Mouse (Mus musculus): ENCODE results near the gene Pax6. TPM values are rescaled to one million over a fixed set of nuclear protein-coding genes. Genes with fewer than 3 reads are reported as not detected.

The Pax6 gene
- polyA plus RNA-seq, 1 experiment from 2014 or later, result 0.38 TPM

DNA sequence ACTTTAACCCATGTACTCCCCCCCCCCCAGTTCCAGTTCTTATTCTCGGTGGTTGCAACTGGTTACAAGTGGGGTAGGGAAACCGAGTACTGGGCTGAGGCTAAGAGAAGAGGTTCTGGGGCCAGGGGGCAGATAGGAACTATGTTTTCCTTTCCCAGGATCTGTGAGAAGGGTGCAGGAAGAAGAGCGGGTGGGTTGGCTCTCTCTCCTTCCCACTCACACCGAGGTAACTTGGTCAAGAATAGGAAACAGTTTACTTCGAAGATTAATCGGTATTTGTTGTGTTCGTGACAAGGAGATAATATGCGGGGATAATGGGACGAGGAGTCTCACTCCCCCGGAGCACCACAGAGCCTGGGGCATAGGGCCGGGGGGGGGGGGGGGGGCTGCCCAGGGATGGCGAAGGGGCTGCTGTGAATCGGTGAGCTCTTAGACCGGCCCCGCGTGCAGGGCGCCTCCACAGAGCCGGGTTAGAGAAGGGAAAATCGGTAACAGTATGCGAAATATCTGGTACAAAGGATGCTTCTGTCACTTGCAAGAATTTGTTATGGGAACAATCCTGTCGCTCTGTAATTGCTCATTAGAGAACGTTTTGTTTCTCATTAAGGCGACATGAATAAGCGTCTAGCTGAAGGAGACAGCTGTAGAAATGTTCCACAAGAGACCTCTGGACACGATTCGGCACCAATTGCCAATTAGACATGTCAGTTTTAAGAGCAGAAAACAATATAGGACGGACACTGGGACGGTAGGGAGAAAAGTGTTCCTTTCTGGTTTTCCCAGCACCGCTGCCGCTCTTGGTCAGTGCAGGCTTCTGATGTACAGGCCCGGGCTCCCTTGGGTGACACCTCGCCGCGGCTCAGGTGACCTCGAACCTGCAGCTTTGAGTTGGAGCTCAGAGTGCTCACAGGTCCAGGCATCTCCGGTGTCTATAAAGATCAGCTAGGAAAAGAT, 17.9 kb downstream of the Pax6 start:
- no peak overlapping the region for H3K4me2 ChIP-seq (ENCODE audit: low read length)
- no peak overlapping the region for H3K9ac ChIP-seq (ENCODE audit: low read depth, low read length)
- H3K4me1 ChIP-seq (replicated peaks; ENCODE audit: insufficient read depth, low read length), result no peaks in the 10 kb centered on the region
- ATAC-seq (replicated peaks; ENCODE audit: low FRiP score, low read depth), result no peak
- H3K27ac ChIP-seq, result no peak overlapping the region
- no peak overlapping the region for H3K4me3 ChIP-seq (replicated peaks; ENCODE audit: low read depth, low read length)
- H3K36me3 ChIP-seq (ENCODE audit: insufficient read depth, low read length), result no peaks in the 10 kb centered on the region
- no peak for TF ChIP-seq CTCF (IDR thresholded peaks at IDR 0.05; ENCODE audit: low read depth)
- 3% methylated on average over 36 of the region's 36 CpGs for WGBS
- no peaks in the 10 kb centered on the region for H3K9me3 ChIP-seq (replicated peaks; ENCODE audit: low read length)
- H3K27me3 ChIP-seq (ENCODE audit: insufficient read depth, low read length), result peaks cover 93% of the 10 kb centered on the region
- DNase-seq (ENCODE audit: low spot score), result no peak

- H3K27ac ChIP-seq, result no peak overlapping the region
- H3K36me3 ChIP-seq (ENCODE audit: insufficient read depth, low read length), result no peaks in the 10 kb centered on the region
- ATAC-seq (replicated peaks; ENCODE audit: low FRiP score, low read depth) (peak; percentile 63), DNase-seq (ENCODE audit: low spot score) (peak; percentile 73)
- H3K4me3 ChIP-seq (replicated peaks; ENCODE audit: low read depth, low read length), result peak overlapping the region; percentile 16; the same call in 1 of the 2 replicates
- peak; percentile 58 for TF ChIP-seq CTCF (IDR thresholded peaks at IDR 0.05; ENCODE audit: low read depth)
- WGBS, result 3% methylated on average over 13 of the region's 13 CpGs
- peak overlapping the region; percentile 29 for H3K4me2 ChIP-seq (ENCODE audit: low read length)
- no peaks in the 10 kb centered on the region for H3K9me3 ChIP-seq (replicated peaks; ENCODE audit: low read length)
- no peak overlapping the region for H3K9ac ChIP-seq (ENCODE audit: low read depth, low read length)
- peaks cover 95% of the 10 kb centered on the region for H3K27me3 ChIP-seq (ENCODE audit: insufficient read depth, low read length)
- no peaks in the 10 kb centered on the region for H3K4me1 ChIP-seq (replicated peaks; ENCODE audit: insufficient read depth, low read length)
Observed at GRCm38 (mm10) chr2:105687317-105687991, 18.8 kb downstream of the Pax6 start.

DNA sequence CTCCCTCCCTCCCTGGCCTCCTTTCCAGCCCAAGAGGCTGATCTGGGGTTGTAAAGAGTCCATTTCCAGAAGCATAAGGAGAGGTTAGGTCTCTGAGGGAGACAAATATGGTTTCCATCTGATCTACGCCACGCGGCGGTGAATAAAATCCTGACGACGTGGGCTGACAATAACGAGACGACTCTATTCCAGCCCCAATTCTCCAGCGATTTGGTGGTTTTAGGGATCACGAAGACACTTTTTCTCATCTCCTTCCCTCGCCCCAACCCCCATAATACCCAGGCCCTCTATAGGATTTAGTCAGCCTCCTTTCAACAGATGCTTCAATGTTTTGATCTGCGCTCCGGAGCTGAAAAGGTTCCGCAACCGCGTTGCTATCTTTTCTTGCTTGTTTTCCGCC, 19.3 kb downstream of the Pax6 start:
- no peak overlapping the region for H3K9ac ChIP-seq (ENCODE audit: low read depth, low read length)
- no peaks in the 10 kb centered on the region for H3K9me3 ChIP-seq (replicated peaks; ENCODE audit: low read length)
- ATAC-seq (replicated peaks; ENCODE audit: low FRiP score, low read depth) (no peak), DNase-seq (ENCODE audit: low spot score) (no peak)
- peak overlapping the region; percentile 29 for H3K4me2 ChIP-seq (ENCODE audit: low read length)
- 2% methylated on average over 17 of the region's 17 CpGs for WGBS
- H3K4me3 ChIP-seq (replicated peaks; ENCODE audit: low read depth, low read length), result peak overlapping the region; percentile 16
- H3K36me3 ChIP-seq (ENCODE audit: insufficient read depth, low read length), result no peaks in the 10 kb centered on the region
- no peak overlapping the region for H3K27ac ChIP-seq
- no peak for TF ChIP-seq CTCF (IDR thresholded peaks at IDR 0.05; ENCODE audit: low read depth)
- H3K27me3 ChIP-seq (ENCODE audit: insufficient read depth, low read length), result peaks cover 93% of the 10 kb centered on the region
- no peaks in the 10 kb centered on the region for H3K4me1 ChIP-seq (replicated peaks; ENCODE audit: insufficient read depth, low read length)

- Histone ChIP-seq H3K4me1 (replicated peaks; ENCODE audit: insufficient read depth, low read length) (no peaks in the 10 kb centered on the region), H3K9ac (ENCODE audit: low read depth, low read length) (no peak overlapping the region), H3K27me3 (ENCODE audit: insufficient read depth, low read length) (peaks cover 88% of the 10 kb centered on the region), H3K9me3 (replicated peaks; ENCODE audit: low read length) (no peaks in the 10 kb centered on the region), H3K4me2 (ENCODE audit: low read length) (peak overlapping the region; percentile 29), H3K4me3 (replicated peaks; ENCODE audit: low read depth, low read length) (peak overlapping the region; percentile 16), H3K36me3 (ENCODE audit: insufficient read depth, low read length) (no peaks in the 10 kb centered on the region), H3K27ac (no peak overlapping the region)
- no peak for TF ChIP-seq CTCF (IDR thresholded peaks at IDR 0.05; ENCODE audit: low read depth)
- ATAC-seq (replicated peaks; ENCODE audit: low FRiP score, low read depth) (no peak), DNase-seq (ENCODE audit: low spot score) (no peak)
- WGBS, result 2% methylated on average over 25 of the region's 25 CpGs
Observed at GRCm38 (mm10) chr2:105688436-105689303, 20.0 kb downstream of the Pax6 start.

DNA sequence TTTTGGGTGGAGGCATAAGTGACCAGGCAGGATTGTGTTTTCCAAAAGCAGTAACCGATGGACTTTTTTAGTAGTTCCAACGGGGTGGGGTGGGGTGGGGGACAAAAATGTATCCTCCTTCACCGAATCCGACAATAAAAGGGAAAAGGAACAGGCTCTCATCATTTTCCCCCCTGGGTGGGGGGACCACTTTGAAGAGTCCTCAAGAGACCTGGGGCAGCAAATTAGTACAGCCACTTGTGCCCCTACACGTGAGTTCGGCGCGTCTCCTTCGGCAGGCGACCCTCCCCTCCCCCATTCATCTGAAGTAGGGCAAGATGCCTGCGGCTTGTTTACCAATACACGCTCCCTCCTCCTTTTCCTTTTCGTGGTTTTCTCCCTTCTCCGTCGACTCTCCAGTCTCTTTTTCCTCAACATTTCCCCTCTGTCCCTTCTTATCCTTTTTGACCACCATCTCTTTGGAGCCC, 20.6 kb downstream of the Pax6 start:
- no peak overlapping the region for H3K4me2 ChIP-seq (ENCODE audit: low read length)
- H3K27me3 ChIP-seq (ENCODE audit: insufficient read depth, low read length), result peaks cover 82% of the 10 kb centered on the region
- H3K9ac ChIP-seq (ENCODE audit: low read depth, low read length), result no peak overlapping the region
- no peak overlapping the region for H3K27ac ChIP-seq
- no peaks in the 10 kb centered on the region for H3K36me3 ChIP-seq (ENCODE audit: insufficient read depth, low read length)
- WGBS, result 2% methylated on average over 15 of the region's 15 CpGs
- no peak overlapping the region for H3K4me3 ChIP-seq (replicated peaks; ENCODE audit: low read depth, low read length)
- no peak for TF ChIP-seq CTCF (IDR thresholded peaks at IDR 0.05; ENCODE audit: low read depth)
- ATAC-seq (replicated peaks; ENCODE audit: low FRiP score, low read depth) (no peak), DNase-seq (ENCODE audit: low spot score) (no peak)
- no peaks in the 10 kb centered on the region for H3K9me3 ChIP-seq (replicated peaks; ENCODE audit: low read length)
- no peaks in the 10 kb centered on the region for H3K4me1 ChIP-seq (replicated peaks; ENCODE audit: insufficient read depth, low read length)

All from kidney, postnatal 0 days (tissue).